Mouse (Mus musculus) brain, embryonic 14.5 days (tissue): Measurements from ENCODE around the gene Ofd1.

Source experiments
- CTCF ChIP-seq: fragments of 200-500 bp; IDR thresholded peaks from 2 replicates; pipeline ENCODE4 v1.5.1; 2012; ENCODE audit warnings: inconsistent platforms, mild to moderate bottlenecking, moderate library complexity, borderline replicate concordance; ENCODE audit not compliant: insufficient read depth, insufficient read length; ENCODE audit errors: extremely low read depth
- POLR2A ChIP-seq: fragments of 200-500 bp; IDR thresholded peaks from 2 replicates; pipeline ENCODE4 v1.6.1; 2012; ENCODE audit warnings: mild to moderate bottlenecking, inconsistent platforms, borderline replicate concordance; ENCODE audit not compliant: poor library complexity, insufficient read depth, insufficient read length, severe bottlenecking; ENCODE audit errors: extremely low read depth

DNA sequence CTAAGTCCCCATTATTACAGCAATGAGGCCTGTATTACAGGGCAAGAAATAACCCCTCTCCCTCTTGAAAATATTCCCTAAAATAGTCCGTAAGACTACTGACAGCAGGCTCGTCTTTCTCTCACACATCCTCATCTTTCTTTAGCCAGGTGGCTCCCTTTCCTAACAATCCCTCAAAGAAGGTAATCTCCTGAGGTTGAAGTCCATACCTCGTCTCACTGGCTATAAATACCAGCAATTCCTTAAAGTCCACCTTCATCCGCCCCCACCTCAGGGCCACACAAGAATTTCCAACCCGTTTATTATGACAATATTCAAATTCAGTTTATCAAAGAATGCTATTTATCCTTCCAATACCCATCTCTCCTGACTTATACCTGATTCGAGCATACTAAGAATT, 32.1 kb upstream of the Ofd1 start:
- TF ChIP-seq CTCF, result no peak
- no peak for TF ChIP-seq POLR2A
